Mouse (Mus musculus): ENCODE results near the gene Gm28374.
"Not testable (repeated sequence)": the region's sequence is repeated elsewhere in the genome, so short reads cannot be mapped to it uniquely, and the experiment has no call there.

Gm28374 gene

DNA sequence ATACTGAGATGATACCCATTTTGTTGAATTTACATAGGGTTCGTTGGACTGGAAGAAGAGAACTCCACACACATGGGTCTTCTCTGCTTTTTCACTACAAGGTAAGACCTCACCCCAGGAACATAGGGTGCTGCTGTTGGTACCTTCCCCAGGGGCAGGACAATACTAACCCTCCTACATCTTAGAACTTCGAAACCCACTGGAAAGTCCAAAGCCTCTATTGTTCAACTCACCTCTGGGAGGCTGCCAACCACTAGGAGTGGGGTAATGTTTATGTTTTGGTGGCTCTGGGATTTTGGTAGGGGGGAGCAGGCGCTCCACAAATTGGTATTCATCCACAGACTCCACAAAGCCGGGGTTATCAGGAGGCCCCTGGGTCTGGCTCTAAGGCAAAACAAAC is 25.4 kb downstream of the Gm28374 start:
- DNase-seq (ENCODE audit: low spot score in 2 of 2), result no peak

DNA sequence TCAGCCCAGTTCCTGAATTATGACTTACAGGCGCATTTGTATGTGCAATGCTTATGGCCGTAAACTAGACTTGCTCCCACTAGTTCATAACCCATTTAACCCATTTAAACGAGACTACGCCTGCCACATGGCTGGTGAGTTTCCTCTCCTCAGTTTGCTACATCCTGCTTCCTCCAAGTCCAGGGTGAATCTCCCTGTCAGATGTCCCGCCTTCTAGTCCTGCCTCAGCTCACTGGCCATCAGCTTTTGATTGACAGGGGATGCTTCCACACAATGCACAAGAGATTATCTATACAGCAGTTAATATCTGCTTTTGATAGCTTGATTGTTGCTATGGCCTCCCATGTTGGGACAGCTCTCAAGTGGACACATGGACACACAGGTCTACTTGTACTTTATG is 27.8 kb downstream of the Gm28374 start:
- DNase-seq (ENCODE audit: low spot score in 2 of 2), result no peak

DNA sequence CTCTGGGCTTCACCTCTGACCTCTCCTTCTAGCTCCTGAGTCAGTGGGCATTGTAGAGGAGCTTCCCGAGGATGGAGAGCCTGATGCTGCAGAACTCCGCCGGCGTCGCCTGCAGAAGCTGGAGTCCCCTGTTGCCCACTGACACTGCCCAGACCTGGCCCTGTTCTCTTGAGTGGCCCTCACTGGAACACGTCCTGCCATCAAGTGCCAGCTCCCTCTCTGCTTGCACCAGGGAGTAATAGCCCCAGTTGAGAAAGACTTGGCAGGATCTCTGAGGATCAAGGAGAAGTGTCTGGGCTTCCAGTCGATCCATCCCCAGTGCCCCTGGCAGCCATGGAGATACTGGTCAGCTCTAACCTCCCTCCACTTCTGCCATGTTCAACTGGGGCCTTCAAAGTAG is 29.5 kb downstream of the Gm28374 start:
- DNase-seq (ENCODE audit: low spot score in 2 of 2), result no peak

DNA sequence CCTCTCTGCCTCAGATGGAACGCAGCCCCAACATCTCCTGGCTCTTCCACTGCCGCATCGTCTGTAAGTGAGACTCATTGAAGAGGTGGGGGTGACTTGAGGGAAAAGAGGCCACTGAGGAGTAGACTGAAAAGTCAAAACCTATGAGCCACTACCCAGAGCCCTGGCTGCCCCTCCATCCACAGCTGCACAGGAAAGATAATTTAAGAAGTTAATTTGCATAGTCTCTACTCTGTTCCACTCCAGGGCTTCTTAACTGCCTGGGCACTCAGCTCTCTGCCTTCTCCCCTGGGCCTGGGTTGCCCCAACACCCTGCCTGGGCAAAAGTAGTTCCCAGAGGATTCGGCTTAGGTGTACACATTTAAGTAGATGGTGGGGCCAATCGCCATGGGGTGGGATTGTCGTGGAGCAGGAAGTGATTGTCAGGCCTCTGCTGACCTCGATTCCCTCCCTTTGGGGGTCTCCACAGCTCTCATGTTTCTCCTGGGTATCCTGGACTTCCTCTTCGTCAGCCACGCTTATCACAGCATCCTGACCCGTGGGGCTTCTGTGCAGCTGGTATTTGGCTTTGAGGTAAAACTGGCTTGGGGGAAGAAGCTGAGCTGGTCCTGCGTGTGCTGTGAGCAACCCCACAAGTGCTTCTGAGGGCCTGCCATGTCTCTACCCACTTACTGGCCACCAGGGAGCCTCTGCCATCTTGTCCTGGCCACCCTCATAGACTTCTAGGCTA is 33.2 kb downstream of the Gm28374 start:
- no peak for DNase-seq (ENCODE audit: low spot score in 2 of 2)

DNA sequence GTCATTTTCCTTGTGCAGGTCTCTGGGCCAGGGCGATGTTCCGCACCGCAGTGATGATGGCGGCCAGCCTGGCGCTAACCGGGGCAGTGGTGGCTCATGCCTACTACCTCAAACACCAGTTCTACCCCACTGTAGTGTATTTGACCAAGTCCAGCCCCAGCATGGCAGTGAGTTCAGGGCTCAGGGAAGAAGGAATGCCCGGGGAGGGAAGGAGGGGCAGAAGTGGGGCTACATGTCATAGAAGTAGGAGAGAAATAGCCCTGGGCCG is 34.2 kb downstream of the Gm28374 start:
- no peak for DNase-seq (ENCODE audit: low spot score in 2 of 2)

DNA sequence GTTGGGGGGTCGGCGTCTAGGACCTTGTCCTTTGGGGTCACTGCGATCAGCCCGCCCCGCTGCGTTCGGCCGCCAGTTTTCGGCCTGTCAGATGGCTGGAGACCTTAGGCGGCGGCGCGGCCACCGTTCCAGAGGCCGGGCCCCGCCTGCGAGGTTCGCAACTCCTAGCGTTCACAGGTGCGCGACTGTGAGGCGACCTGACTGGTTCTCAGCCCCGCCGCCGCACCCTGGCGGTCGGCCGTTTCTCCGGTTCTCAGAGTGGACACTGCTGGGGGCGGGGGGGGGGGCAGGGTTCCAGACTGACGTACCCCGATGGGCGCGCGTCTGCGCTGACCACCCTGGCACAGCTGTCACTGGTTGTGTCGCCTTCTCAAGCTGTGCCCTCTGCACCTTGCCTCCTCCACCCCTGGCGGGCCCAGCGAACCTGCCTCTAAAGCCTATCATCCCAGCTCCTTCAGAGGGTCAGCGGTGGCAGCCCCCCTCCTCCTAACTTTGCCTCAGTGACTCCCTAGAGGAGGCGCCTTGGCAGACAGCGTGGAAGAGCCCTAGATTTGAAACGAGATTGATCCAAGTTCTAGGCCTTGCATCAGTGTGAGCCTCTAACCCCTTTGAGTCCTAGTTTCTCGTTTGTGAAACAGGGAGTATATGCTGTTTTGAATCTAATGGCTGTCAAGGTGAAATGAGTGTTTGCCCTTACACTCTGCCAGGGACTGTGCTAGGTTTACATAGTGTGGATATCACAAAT is 34.7 kb downstream of the Gm28374 start:
- no peak for DNase-seq (ENCODE audit: low spot score in 2 of 2)

DNA sequence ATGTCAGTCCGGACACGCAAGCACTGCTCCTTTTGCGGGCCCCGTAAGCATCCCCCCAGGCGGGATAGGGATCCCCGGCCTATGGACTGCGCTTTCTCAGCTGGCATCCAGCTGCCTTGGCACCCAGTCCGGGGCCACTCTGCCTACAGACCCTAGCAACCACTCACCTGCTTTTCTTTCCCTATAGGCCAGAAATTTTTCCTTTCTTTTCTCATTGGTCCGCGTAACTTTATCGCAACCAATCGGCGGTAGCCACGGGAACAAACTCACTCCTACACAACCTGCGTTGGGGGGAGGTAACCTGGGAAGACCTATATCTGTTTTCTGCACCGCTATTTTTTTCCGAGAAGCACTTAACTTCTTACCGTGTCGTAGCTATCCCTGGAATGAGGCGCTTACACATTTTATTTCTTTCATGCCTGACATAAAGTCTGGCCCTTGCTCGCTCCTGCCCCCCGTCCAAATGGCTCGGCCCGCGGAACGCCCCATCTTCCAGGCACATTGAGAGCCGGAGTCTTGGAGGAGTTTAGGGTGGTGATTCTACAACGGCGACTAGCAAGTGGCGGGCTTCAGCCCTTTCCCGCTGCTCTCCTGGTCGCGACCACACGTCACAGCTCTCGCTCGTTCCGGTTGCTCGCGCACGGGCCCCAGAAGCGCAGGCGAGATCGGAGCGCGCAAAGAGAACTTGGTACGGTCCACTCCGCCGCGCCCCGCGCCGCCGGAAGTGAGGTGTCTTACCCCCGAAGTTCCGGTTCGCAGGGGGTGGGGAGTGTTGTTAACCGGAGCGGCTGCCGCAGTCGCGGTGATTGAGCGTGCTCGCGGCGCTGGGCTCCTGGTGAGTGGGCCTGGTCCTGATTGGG is 35.5 kb downstream of the Gm28374 start, which contains the start of gene Syvn1:
TSS of gene Syvn1 (plus strand) at position 283 of the 860 bp plus-strand sequence.
- peak; percentile 90 to 94 for DNase-seq (ENCODE audit: low spot score in 2 of 2)

DNA sequence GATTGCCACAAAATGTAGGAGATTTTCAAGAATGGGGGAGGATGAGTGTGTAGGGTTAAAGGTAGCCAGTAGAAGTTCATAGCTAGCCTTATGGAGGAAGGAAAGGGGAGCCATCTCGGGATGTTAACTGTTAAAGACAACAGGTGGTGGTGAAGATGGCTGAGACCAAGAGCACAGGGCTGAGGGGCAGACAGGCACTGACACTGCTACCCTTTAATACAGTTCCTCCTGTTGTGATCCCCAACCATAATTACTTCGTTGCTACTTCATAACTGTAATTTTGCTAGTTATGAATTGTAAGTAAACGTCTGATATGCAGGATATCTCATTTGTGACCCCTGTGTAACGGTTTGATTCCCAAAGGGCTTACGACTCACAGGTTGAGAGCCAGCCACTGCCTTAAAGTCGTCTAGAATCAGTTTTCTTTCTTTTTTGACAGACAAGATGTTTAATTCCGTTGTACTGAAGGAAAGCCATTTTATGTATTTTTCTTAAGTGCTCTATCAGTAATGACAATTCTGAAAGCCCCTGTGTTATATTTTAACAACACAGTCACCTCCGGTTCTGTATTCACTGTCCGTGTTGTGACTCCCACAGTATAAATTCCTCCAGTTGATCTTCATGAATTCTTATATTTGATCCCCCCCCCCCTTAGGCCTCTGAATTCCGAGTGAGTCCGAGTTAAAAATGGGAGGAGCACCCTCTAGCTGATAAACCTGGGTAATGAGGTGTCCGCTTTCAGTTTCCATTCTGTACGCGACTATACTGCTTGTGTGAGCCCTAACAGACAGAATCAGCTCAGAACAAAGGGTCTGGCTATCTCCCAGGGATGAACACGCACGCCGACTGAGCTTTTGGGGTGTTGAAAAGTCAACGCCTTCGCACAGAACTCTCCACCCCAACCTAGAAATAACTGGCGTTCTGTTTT is 36.4 kb downstream of the Gm28374 start:
- DNase-seq (ENCODE audit: low spot score in 2 of 2), result no peak

DNA sequence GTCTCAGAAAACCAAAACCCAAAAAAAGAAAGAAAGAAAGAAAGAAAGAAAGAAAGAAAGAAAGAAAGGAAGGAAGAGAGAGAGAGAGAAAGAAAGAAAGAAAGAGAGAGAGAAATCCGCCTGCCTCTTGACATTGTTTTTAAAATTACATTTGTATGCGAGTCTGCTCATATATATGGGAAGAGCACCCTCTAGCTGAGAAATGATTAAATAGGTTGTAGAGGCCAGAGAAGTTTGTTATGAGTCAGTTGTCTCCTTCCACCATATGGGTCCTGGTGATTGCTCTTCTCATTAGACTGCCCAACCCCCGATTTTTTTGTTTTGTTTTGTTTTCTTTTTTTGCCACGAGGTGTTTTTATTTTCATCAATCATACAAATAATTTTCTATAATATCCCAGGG is 38.0 kb downstream of the Gm28374 start:
- DNase-seq (ENCODE audit: low spot score in 2 of 2), result not testable (repeated sequence)

DNA sequence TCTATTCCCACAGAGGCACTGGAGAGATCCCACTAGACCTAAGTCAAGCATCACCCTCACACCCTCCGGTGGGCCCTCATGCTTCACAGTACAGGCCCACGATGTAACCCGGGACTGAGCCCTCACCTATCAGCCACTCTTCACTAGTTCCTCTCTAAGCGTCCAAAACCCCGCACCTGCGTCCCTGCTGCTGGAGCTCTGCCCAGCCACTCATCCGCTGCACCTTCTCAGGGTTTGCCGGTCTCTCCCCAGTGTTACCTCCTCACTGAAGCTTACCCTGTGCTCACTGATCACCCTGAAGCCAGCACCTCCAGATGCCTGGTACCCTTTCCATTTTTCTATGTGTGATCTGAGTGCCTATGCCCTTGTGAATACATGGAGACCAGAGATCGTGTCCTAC is 39.8 kb downstream of the Gm28374 start:
- no peak for DNase-seq (ENCODE audit: low spot score in 2 of 2)

DNA sequence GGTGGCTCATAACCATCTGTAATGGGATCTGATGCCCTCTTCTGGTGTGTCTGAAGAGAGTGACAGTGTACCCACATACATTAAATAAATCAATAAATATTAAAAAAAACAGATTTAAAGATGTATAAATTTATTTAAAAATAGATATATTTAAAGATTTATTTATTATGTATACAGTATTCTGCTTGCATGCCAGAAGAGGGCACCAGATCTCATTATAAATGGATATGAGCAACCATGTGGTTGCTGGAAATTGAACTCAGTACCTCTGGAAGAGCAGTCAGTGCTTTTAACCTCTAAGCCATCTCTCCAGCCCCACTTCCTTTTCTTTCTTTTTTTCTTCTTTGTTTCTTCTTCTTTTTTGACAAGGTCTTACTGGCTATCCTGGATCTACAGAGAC is 42.1 kb downstream of the Gm28374 start:
- no peak for DNase-seq (ENCODE audit: low spot score in 2 of 2)

DNA sequence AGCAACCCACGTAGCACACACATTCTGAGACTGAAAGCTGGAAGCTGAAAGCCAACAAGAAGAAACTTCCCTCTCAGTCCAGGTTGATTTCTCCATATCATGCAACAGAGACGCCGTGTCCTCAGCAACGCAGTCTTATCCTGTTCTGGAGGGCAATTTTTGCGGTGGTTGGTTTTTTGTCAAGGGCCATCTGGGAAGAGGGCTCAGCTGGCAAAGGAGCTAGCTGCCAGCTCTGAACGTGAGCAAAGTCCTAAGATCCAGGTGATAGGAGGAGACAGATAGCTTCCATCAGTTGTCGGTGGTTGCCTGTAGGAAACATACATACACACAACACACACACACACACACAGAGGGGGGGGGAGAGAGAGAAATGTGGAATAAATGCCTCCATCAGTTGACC is 43.7 kb downstream of the Gm28374 start:
- DNase-seq (ENCODE audit: low spot score in 2 of 2), result no peak

DNA sequence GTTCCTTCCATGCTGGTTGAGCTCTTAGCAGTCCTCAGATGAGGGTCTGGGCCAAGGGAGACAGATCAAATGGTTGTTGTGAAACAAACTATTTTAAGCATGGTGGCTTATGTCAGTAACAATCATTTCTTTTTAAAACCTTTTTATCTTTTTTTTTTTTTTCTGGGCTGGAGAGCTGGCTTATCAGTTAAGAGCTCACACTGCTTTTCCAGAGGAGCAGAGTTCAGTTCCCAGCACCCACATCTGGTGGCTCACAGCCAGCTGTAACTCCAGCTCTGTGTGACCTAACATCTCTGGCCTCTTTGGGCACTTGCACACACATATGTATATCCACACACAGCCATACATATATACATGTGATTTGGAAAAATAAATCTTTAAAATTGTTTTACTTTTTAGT is 44.4 kb downstream of the Gm28374 start:
- no peak for DNase-seq (ENCODE audit: low spot score in 2 of 2)

DNA sequence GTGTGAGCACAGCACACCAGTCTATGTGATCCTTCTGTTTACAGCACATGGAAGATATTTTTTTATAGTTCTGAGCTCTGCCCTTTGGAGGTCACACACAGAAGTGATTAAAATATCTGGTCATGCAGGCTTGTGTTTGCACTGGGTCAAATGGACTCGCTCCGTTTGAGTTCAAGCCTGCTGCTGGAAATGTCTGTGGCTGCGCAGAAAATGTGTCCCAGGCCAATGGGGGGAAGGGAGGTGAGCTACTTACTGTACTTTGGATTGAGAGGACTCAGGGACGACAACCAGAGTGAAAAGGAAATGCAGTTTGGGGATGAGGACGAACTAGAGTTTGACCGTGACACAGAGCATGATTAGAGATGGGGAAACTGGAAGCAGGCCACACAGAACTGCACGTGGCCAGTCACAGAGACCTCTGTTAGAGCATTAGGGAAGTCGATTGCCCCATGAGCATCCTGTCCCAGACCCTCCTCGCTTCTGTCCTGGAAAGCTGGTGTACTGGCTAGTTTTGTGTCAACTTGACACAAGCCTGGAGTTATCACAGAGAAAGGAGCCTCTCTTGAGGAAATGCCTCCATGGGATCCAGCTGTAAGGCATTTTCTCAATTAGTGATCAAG is 46.0 kb downstream of the Gm28374 start:
- DNase-seq (ENCODE audit: low spot score in 2 of 2), result no peak

DNA sequence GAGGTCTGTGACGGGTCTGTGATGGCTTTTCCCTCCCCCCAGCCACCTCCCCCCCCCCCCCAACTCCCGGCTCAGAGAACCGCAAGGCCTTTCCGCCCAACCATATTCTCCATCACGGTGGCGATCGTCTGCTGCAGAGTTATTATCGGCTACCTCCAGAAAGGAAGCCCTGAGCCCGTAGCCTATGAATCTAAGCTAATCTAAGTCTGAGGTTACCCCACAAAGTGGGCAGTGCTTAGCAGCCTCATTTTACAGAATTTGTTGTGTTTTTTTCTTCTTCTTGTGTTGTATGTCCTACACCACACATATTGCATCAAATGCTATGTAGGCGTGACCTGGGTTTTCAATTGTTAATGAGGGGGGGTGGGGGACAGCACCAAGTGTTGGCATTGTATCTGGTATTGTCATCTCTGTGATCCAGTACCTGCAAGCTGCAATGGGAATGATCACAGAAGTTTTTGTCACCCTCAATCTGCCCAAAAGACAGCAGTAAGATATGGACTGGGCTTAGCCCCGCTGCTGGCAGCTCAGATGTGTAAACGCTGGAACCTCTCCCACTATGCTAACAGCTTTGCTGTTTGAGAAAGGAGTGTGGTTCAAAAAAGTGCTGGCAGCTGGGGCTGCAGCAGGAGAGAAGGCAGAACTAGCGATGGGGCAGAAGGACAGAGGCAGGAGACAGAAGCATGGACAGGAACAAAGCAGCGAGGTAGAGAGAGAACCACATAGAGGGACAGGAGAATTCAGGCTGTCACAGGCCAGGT is 51.4 kb downstream of the Gm28374 start:
- DNase-seq (ENCODE audit: low spot score in 2 of 2), result no peak

DNA sequence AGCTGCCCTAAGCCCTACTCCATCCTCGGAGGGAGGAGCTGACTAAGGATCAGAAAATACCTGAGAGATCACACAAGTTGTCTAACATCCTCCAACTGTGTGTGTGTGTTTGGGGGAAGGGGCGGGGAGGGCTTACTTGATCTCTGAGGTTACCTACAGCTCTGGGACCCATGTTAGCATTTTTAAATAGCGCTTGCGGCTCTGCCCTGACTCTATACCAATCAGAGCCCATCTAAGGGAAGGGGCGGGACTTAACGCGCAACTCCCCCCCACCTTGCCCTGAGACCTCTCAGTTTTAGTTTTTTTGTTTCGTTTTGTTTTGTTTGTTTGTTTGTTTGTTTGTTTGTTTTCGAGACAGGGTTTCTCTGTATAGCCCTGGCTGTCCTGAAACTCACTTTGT is 52.6 kb downstream of the Gm28374 start:
- no peak for DNase-seq (ENCODE audit: low spot score in 2 of 2)

DNA sequence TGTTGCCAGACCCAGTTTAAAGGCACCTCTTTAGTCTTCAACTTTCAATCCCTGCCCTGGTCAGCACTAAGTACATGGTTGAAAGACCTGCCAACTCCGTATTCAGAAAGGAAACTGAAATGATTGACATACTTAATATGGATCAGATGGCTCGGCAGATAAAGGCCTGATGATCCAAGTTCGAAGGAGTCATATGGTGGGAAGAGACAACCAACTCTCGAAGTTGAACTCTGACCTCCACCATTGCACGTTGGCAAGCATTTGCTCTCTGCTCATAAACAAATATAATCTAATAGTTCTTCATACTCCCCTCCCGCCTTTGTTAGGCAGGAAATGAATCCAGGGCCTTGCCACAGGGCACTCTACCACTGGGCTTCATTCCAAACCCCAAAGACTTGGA is 53.1 kb downstream of the Gm28374 start:
- DNase-seq (ENCODE audit: low spot score in 2 of 2), result no peak

Data from left cerebral cortex, adult 9 months (tissue).